Mouse (Mus musculus): ENCODE measurements around the gene Adam33. TPM values are rescaled to one million over a fixed set of nuclear protein-coding genes. Genes with fewer than 3 reads are reported as not detected.

Gene Adam33
- total and polyA plus RNA-seq, 3 experiments, result 0.17 to 0.21 TPM; not detected in 1

GRCm38 (mm10) chr2:131052862-131053418, 10.7 kb downstream of the Adam33 start:
- Histone ChIP-seq H3K9ac (ENCODE audit: insufficient read depth, low read depth) (no peak overlapping the region), H3K27me3 (replicated peaks) (peaks cover 46% of the 10 kb centered on the region), H3K4me1 (ENCODE audit: control insufficient read depth in 1 of 2, insufficient read depth in 2 of 2) (peaks cover 18 to 32% of the 10 kb centered on the region in 2 experiments), H3K4me2 (ENCODE audit: insufficient read depth, low read depth, poor library complexity, severe bottlenecking) (no peak overlapping the region), H3K79me2 (replicated peaks; ENCODE audit: control insufficient read depth, extremely low read depth, insufficient read depth, poor library complexity, severe bottlenecking) (no peaks in the 10 kb centered on the region), H3K27ac (ENCODE audit: insufficient read depth, low read depth) (no peak overlapping the region), H3K4me3 (replicated peaks in 1 of 3; ENCODE audit: low read depth in 2 of 3, low read length in 2 of 3, poor library complexity in 1 of 3) (no peak overlapping the region), H3K9me3 (replicated peaks; ENCODE audit: low read length) (no peaks in the 10 kb centered on the region), H3K36me3 (replicated peaks in 1 of 2; ENCODE audit: control insufficient read depth in 1 of 2, insufficient read depth in 1 of 2, low read length in 1 of 2) (no peaks in the 10 kb centered on the region)
- no peak for TF ChIP-seq SMC3 (IDR thresholded peaks at IDR 0.05; ENCODE audit: low read depth, low read length)
- in situ Hi-C loops (cut with MboI; ENCODE audit: low pct_ligation_motif_present, low pct_unique_long_range_greater_than_20kb, low sequenced_read_pairs), result no loop called here
- no peak for DNase-seq (ENCODE audit: extremely low read depth)
- dilution Hi-C loops (cut with MboI; ENCODE audit: extremely low pct_ligation_motif_present, extremely low pct_unique_long_range_greater_than_20kb, low sequenced_read_pairs), result no loop called here

GRCm38 (mm10) chr2:131052043-131052442, 11.6 kb downstream of the Adam33 start:
- dilution Hi-C loops (cut with MboI; ENCODE audit: extremely low pct_ligation_motif_present, extremely low pct_unique_long_range_greater_than_20kb, low sequenced_read_pairs) (no loop called here), in situ Hi-C loops (cut with MboI; ENCODE audit: low pct_ligation_motif_present, low pct_unique_long_range_greater_than_20kb, low sequenced_read_pairs) (no loop called here)
- no peak overlapping the region for H3K27ac ChIP-seq (ENCODE audit: insufficient read depth, low read depth)
- peaks cover 18 to 32% of the 10 kb centered on the region in 2 experiments for H3K4me1 ChIP-seq (ENCODE audit: control insufficient read depth in 1 of 2, insufficient read depth in 2 of 2)
- no peak for DNase-seq (ENCODE audit: extremely low read depth)
- H3K36me3 ChIP-seq (replicated peaks in 1 of 2; ENCODE audit: control insufficient read depth in 1 of 2, insufficient read depth in 1 of 2, low read length in 1 of 2), result no peaks in the 10 kb centered on the region
- no peak overlapping the region for H3K4me2 ChIP-seq (ENCODE audit: insufficient read depth, low read depth, poor library complexity, severe bottlenecking)
- H3K27me3 ChIP-seq (replicated peaks), result peaks cover 46% of the 10 kb centered on the region
- no peak overlapping the region for H3K9ac ChIP-seq (ENCODE audit: insufficient read depth, low read depth)
- H3K79me2 ChIP-seq (replicated peaks; ENCODE audit: control insufficient read depth, extremely low read depth, insufficient read depth, poor library complexity, severe bottlenecking), result no peaks in the 10 kb centered on the region
- TF ChIP-seq EP300 (IDR thresholded peaks at IDR 0.05; ENCODE audit: low read length), result no peak
- no peak for TF ChIP-seq RCOR1 (conservative IDR thresholded peaks at IDR 0.05; ENCODE audit: low read depth, low read length)
- no peak for TF ChIP-seq E2F4 (IDR thresholded peaks at IDR 0.05; ENCODE audit: insufficient replicate concordance, low read depth, low read length)
- TF ChIP-seq GABPA (IDR thresholded peaks at IDR 0.05; ENCODE audit: insufficient replicate concordance, low read depth, low read length), result no peak
- TF ChIP-seq NRF1 (IDR thresholded peaks at IDR 0.05; ENCODE audit: low read depth, low read length), result no peak
- no peak for TF ChIP-seq JUN (IDR thresholded peaks at IDR 0.05; ENCODE audit: insufficient read depth, low read depth, low read length)
- no peak for TF ChIP-seq TCF12 (IDR thresholded peaks at IDR 0.05; ENCODE audit: low read depth, low read length)
- TF ChIP-seq ZKSCAN1 (IDR thresholded peaks at IDR 0.05; ENCODE audit: borderline replicate concordance, low read depth, low read length), result no peak
- TF ChIP-seq ZC3H11A (IDR thresholded peaks at IDR 0.05; ENCODE audit: low read depth, low read length), result no peak
- no peak for TF ChIP-seq RAD21 (IDR thresholded peaks at IDR 0.05; ENCODE audit: low read depth, low read length)
- no peak for TF ChIP-seq CHD2 (IDR thresholded peaks at IDR 0.05; ENCODE audit: low read length)
- no peak for TF ChIP-seq ZNF384 (IDR thresholded peaks at IDR 0.05; ENCODE audit: low read depth, low read length)
- no peak for TF ChIP-seq MXI1 (IDR thresholded peaks at IDR 0.05; ENCODE audit: low read depth, low read length)
- no peak for TF ChIP-seq USF1 (IDR thresholded peaks at IDR 0.05; ENCODE audit: low read depth, low read length)
- no peaks in the 10 kb centered on the region for H3K9me3 ChIP-seq (replicated peaks; ENCODE audit: low read length)
- H3K4me3 ChIP-seq (replicated peaks in 1 of 3; ENCODE audit: low read depth in 2 of 3, low read length in 2 of 3, poor library complexity in 1 of 3), result no peak overlapping the region

All from CH12.LX (cell line).